Mouse (Mus musculus): ENCODE data around the gene Ipcef1. TPM values are rescaled to one million over a fixed set of nuclear protein-coding genes. Genes with fewer than 3 reads are reported as not detected.

The Ipcef1 gene
- 0.08 TPM for polyA plus RNA-seq (2014; fragmentation: Illumina TruSeq; extraction: RNeasy Lipid Tissue Mini Kit (QIAGEN cat#74804); ENCODE audit: low read depth, low replicate concordance)

GRCm38 (mm10) chr10:7052315-7053017 lies at the start of gene Ipcef1:
Gene Ipcef1, minus strand, starts transcription at chr10:7052478.

Other genes with a start within 250 kb of the Ipcef1 start
- 17.5 TPM for gene Cnksr3, start 159.8 kb upstream of the Ipcef1 start, polyA plus RNA-seq (2014; fragmentation: Illumina TruSeq; extraction: RNeasy Lipid Tissue Mini Kit (QIAGEN cat#74804); ENCODE audit: low read depth, low replicate concordance)